Mouse (Mus musculus): Measurements from ENCODE around the gene Sectm1a. TPM values are rescaled to one million over a fixed set of nuclear protein-coding genes. Genes with fewer than 3 reads are reported as not detected.
"Not testable (repeated sequence)": the region's sequence is repeated elsewhere in the genome, so short reads cannot be mapped to it uniquely, and the experiment has no call there.

The Sectm1a gene
- total RNA-seq, 2 experiments from 2014 or later, result 0.26 TPM; not detected in 1

DNA sequence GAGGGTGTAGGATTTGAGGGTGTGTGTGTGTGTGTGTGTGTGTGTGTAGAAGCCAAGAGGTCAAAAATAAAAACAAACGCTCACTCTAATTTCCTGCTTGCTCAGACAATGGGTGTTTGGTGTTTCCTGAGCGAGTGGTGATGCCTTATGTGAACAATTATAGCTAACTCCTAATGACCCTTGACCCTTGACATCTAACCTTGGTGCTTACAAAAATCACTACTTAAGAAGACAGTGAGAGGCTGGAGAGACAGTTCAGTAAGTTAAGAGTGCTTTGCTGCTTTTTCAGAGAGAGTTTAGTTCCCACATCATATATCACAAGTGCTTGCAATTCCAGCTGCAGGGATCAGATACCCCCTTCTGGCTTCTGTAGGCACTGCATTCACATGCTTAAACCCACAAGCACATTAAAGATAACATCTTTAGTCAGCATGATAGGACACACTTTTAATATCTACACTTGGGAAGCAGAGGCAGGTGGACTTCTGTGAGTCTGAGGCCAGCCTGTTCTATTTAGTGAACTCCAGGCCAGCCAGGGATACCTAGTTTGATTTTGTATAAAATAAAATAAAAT is 33.1 kb downstream of the Sectm1a start:
- DNase-seq, result no peak

DNA sequence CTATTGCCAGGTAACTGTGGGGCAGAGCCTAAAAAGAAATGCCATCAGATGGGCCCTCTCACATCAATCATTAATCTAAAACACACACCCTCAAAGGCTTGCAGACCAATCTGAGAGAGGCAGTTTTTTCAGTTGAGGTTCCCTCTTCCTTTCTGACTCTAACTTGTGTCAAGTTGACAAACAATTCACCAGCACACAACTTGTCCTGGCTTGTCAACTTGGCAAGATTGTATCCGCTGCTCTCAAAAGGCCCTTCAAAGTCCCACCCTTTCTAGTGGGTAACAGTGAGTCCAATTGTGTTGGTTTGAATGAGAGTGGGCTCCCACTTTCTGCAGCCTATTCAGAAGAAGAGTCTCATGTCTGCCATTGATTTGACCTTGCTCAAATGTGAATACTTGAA is 35.7 kb downstream of the Sectm1a start:
- DNase-seq, result no peak

DNA sequence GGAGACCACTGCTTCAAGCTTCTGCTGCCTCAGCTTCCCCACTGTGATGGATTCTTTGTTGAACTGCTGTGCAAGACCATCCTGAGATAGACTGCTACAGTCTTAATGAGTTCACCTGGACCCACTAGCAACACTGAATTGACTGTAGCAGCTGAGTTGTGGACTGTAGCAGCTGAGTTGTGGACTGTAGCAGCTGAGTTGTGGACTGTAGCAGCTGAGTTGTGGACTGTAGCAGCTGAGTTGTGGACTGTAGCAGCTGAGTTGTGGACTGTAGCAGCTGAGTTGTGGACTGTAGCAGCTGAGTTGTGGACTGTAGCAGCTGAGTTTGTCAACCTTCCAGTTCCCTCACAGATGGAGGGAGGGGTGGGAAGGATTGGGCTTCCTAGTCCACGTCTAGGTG is 38.0 kb downstream of the Sectm1a start:
- DNase-seq, result not testable (repeated sequence)

DNA sequence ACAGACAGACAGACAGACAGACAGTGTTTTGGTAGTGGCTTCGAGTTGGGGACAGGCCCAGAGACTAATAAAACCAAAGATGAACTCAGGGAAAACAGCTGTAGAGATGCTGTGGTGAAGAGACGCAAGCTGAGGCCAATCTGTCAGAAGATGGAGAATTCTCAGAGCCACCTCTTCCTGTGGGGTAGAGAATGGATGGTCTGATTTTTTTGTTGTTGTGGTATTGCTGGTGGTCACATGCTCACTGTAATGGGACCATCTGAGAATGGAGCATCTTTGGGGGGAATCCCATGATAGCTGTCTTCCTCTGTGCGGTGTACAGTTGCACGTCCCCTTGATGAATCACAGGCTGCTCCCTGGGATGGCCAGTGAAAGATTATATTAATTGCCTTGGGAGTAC is 38.5 kb downstream of the Sectm1a start:
- no peak for DNase-seq

DNA sequence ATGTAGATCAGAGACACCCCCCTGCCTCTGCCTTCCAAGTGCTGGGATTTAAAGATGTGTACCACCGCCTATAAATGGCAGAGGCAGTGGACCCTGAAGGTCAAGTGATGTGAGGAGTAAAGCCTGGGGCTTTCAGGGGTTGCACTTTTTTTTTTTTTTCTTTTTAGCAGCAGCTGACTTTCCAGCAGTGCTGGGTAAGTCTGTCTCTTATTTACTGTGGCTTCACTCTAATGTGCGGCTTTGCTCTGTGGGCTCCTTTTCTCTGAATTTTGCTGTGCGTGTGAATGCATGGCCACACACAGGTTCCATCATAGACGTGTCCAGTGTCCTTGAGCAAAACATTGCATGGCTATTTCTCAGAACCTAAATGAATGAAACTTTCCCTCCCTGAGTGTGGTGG is 39.4 kb downstream of the Sectm1a start:
- no peak for DNase-seq

DNA sequence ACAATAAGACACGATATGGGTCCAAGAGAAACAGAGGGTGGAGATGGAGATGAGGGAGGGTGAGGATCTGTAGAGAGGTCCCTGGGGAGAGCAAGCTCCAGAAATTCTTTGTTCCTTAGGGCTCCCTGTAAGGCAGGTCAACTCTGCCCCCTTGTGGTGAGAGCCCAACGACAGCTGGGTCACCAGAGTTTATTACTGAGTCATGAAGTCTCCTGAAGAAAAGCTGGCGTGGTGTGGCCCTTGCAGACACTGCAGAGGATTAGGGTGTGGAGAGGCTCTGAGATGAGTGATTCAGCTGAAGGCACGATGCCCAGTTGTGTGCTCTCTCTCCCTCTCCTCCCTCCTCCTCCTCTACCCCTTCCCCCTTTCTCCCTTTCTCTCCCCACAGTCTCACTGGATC is 39.8 kb downstream of the Sectm1a start:
- peak; percentile 76 to 88 for DNase-seq

DNA sequence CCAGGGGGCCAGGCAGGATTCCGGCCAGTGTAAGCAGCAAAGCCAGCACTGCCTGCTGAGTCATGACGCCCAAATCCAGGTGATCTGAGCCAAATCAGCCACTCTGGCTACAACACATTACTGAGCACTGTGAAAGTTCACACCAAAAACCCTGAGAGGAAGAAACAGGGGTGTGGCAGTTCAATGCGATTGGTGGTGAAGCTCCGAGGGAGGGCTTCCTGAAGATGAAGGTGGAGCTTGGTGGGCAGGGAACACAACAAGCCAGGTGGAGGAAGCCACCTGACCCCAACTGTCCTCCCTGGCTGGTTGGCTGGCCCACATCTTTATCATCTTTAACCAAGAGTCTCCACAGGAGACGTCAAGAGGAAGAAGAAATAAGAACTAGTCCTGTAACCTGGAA is 41.7 kb downstream of the Sectm1a start, which contains the start of gene Cd7:
Gene Cd7 (minus strand): TSS at position 117 of the 400 bp plus-strand sequence.
- DNase-seq, result no peak

DNA sequence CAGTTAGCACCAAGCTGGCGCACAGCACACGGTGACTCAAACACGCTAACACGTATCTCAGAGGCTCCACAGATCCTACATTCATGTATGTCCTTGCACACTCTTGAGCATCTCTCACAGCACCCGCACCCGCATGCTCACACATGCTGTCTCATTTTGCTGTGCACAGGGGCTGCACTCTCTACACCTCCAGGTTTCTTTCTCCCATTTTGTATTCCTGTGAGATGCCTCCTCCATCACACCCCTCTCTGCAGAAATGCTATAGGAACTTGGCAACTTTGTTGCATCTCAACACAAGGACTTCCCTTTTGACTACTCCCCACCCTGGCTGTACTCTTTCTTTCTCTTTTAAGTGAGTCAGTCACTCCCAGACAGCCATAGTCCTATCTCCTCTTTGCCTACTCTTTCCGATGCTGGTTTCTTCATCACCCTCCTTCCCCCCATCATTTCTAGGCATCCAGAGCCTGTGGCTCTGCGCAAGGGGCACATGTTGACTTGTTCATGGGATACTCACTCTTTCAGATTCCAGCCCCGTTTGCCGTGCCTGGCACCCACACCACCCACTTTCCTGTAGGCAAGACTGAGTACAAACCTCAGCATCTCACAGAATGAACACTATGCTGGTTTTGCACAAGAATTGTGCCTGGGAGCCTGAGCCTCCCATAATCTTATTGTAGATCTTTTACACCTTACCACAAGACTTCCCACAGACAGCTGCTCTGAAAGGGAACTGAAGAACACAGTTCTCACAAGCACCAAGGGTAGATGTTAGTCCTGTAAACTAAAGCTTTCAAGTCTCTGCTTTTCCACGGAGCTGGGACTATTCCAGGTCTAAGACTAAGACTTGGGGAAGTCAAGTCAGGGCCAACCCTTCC is 42.4 kb downstream of the Sectm1a start:
- DNase-seq, result no peak

DNA sequence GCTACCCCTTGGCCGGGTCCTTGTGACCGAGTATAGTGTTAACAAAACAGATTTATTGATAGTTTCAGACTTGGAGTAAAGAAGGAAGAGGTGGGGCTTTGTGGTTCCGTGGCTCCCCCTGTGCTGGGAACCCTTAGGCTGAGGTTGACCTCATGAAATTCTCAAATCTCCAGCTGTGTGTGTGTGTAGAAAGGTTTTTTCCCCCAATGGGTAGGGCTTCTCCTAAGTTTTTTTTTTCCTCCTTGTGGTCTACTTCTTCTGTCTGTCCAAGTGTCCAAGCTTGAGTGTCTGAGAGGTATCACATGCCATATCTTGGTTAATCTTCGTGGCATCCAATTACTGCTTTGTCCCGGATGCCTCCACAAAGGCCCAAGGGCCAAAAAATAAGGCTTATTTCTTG is 47.9 kb downstream of the Sectm1a start:
- no peak for DNase-seq

DNA sequence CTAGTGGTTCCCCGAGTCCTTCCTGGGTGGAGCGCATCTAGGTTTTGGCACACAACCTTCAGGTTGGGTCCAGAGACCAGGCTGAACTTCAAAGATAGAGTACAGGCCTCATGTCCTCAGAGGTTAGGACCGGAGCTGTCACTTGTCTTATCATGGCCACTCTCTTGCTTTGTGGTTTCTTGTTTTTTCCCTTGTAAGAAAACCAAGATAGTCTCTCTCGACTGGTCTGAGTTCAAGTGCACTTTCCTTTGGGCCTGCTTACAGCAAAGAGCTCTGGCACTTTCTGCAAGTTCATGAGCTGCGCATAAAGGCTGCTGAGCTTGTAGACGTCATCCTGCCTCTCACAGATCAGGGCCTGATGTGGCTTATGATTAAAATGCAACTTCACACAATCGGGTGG is 53.8 kb downstream of the Sectm1a start:
- DNase-seq, result no peak

DNA sequence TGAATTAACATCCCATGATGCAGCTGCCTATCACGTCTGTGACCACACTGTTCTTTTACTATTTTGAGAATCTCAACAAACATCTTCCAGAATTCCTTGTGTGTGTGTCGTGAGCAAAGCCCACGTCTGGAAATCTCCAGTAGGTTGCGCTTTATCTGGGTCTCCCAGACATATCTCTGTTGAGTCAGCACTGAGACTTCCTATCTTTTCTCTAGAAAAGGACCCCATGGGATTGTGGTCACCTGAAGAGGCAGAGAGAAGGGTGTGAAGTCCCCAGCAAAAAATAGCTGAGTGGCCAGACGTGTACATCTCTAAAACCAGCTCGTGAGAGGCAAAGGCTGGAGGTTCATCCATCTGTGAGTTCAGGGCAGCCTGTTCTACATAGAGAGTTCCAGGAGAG is 56.9 kb downstream of the Sectm1a start:
- no peak for DNase-seq

DNA sequence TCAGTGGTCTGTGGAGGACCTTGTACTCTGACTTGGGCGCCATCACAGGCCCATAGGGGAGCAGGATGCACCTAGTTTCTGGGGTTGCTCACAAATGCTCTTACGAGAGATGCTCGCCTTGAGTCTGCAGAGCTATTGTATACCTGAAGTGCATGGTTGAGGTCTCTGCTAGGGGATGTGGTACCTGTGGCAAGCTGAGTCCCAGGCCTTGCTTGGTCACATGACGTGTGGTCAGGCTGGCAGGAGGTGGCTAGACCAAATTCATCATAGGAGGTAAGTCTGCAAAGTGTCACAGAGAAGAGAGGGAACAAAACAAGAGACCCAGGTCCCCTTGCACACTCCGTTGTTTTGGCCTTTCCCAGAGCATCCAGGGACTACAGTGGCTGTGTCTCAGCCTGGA is 61.5 kb downstream of the Sectm1a start:
- no peak for DNase-seq

DNA sequence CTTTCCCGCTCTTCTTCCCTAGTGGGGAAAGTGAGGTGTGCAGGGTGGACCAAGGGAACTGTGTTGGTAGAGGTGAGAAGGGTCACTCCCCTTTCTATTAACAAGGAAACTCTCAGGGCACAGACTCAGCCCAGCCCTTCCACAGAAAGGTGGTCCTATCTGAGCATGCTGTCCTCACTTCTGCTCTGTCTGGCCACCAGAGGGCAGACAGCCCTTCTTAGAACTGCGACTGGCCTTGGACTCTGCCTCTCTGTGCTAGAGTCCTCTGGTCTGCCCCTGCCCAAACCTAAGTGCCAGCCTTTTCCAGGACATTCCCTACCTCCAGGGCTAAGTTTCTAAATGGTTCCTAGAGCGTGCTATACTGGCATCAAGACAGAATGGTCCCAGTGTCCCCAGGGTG is 63.3 kb downstream of the Sectm1a start:
- DNase-seq, result peak; percentile 60 to 72

Other genes starting within 250 kb of the Sectm1a start
- gene Ccdc57, start 148.3 kb downstream of the Sectm1a start, total RNA-seq (2021), result under 1 TPM; 0.65 to 0.77 TPM
- gene Slc16a3, start 132.7 kb downstream of the Sectm1a start, total RNA-seq (2021), result under 1 TPM; 0.77 to 0.87 TPM
- 10 to 100 TPM; 49.2 to 55.1 TPM for gene Csnk1d, start 89.9 kb downstream of the Sectm1a start, total RNA-seq (2021)
- 1 to 10 TPM in 1 of 2 experiments, under 1 TPM in 1; 0.35 to 1.1 TPM for gene Cd7, start 41.8 kb downstream of the Sectm1a start, total RNA-seq (2021)
- gene Sectm1b, start 17.7 kb downstream of the Sectm1a start, total RNA-seq (2021), result not detected
- not detected for gene Tex19.2, start 37.5 kb upstream of the Sectm1a start, total RNA-seq (2021)
- not detected for gene Tex19.1, start 64.9 kb upstream of the Sectm1a start, total RNA-seq (2021)
- gene Uts2r, start 79.1 kb upstream of the Sectm1a start, total RNA-seq (2021), result under 1 TPM in 1 of 2 experiments, not detected in 1; 0.30 TPM
- 1 to 10 TPM; 7.4 to 8.8 TPM for gene Hexdc, start 123.2 kb upstream of the Sectm1a start, total RNA-seq (2021)
- gene Ogfod3, start 123.5 kb upstream of the Sectm1a start, total RNA-seq (2021), result 10 to 100 TPM; 17.0 to 17.9 TPM
- 10 to 100 TPM; 10.2 to 12.6 TPM for gene Cybc1, start 148.1 kb upstream of the Sectm1a start, total RNA-seq (2021)
- gene Narf, start 156.0 kb upstream of the Sectm1a start, total RNA-seq (2021), result 10 to 100 TPM; 71.4 to 83.6 TPM
- 10 to 100 TPM; 17.7 to 18.5 TPM for gene Foxk2, start 178.8 kb upstream of the Sectm1a start, total RNA-seq (2021)